Mouse (Mus musculus): Measurements from ENCODE around the gene Zcchc13. TPM values are rescaled to one million over a fixed set of nuclear protein-coding genes. Genes with fewer than 3 reads are reported as not detected.

Zcchc13 gene
- total RNA-seq (2012; rRNA removed) (not detected in 2 replicates), polyA plus RNA-seq (2012; ENCODE audit: insufficient read depth in 1 of 2, insufficient read length in 2 of 2, low read depth in 1 of 2, low replicate concordance in 2 of 2, missing spikeins in 1 of 2) (not detected)

DNA sequence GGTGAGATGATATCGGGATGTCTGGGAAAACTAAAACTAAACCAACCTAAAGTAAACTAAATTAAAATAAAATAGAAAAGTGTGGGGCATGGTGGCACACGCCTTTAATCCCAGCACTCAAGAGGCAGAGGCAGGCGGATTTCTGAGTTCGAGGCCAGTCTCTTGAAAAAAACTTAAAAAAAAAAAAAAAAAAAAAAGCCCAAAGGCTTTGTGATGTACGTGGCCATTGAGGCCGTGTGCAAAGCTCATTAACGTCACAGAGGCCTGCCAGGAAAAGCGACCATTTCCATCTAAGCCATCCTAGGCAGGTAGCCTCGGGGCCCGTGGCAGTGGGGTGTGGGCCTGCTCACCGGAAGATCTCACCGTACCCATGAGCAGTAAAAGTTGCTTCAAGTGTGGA lies at the start of gene Zcchc13:
Gene Zcchc13, plus strand, starts transcription at position 284 of the 400 bp plus-strand sequence.
- H3K4me3 ChIP-seq (ENCODE audit: control insufficient read depth in 1 of 2, insufficient read depth in 1 of 2, low read depth in 2 of 2, low read length in 2 of 2), result no peak within 1 kb of the TSS
- no peaks in the 10 kb centered on the region for H3K79me2 ChIP-seq (ENCODE audit: control insufficient read depth, insufficient read depth, low read length, poor library complexity)
- H3K27me3 ChIP-seq (ENCODE audit: control insufficient read depth in 1 of 2, insufficient read depth in 2 of 2, low read length in 2 of 2), result no peaks in the 10 kb centered on the region
- H3K4me1 ChIP-seq (ENCODE audit: control insufficient read depth in 1 of 2, insufficient read depth in 2 of 2, low read length in 2 of 2), result no peaks in the 10 kb centered on the region
- no peak for DNase-seq (ENCODE audit: low read depth, low spot score)
- no peak within 1 kb of the TSS for H3K27ac ChIP-seq (ENCODE audit: control insufficient read depth, low read depth, low read length)
- no peak within 1 kb of the TSS for H3K9ac ChIP-seq (ENCODE audit: control insufficient read depth, low read depth, low read length, poor library complexity, severe bottlenecking)
- H3K9me3 ChIP-seq (replicated peaks; ENCODE audit: insufficient read depth, low read length), result no peaks in the 10 kb centered on the region
- TF ChIP-seq ETS1 (IDR thresholded peaks at IDR 0.05; ENCODE audit: low read depth, low read length) (no peak), TCF12 (IDR thresholded peaks at IDR 0.05; ENCODE audit: low read depth, low read length) (no peak), POLR2AphosphoS2 (IDR thresholded peaks at IDR 0.05; ENCODE audit: low read length) (no peak), TAL1 (IDR thresholded peaks at IDR 0.05; ENCODE audit: low read length) (no peak), NRF1 (IDR thresholded peaks at IDR 0.05; ENCODE audit: insufficient read depth, low read depth, low read length, poor library complexity, severe bottlenecking) (no peak), POLR2AphosphoS5 (IDR thresholded peaks at IDR 0.05; ENCODE audit: borderline replicate concordance, low read depth, low read length) (no peak), MYB (IDR thresholded peaks at IDR 0.05; ENCODE audit: low read depth, low read length) (no peak), CHD1 (IDR thresholded peaks at IDR 0.05; ENCODE audit: low read depth, low read length) (no peak), SIN3A (IDR thresholded peaks at IDR 0.05; ENCODE audit: low read length) (no peak), USF2 (IDR thresholded peaks at IDR 0.05; ENCODE audit: borderline replicate concordance in 1 of 2, insufficient read depth in 1 of 2, low read depth in 1 of 2, low read length in 2 of 2) (no peak), ELF1 (IDR thresholded peaks at IDR 0.05; ENCODE audit: low read depth, low read length) (no peak), HCFC1 (IDR thresholded peaks at IDR 0.05; ENCODE audit: low read depth, low read length) (no peak), MYC (IDR thresholded peaks at IDR 0.05; ENCODE audit: low read depth, low read length) (no peak), CHD2 (IDR thresholded peaks at IDR 0.05; ENCODE audit: low read length) (no peak), EP300 (IDR thresholded peaks at IDR 0.05; ENCODE audit: low read depth in 1 of 2, low read length in 2 of 2) (no peak), E2F4 (IDR thresholded peaks at IDR 0.05; ENCODE audit: borderline replicate concordance, low read depth, low read length) (no peak), BHLHE40 (IDR thresholded peaks at IDR 0.05; ENCODE audit: borderline replicate concordance, low read depth, low read length) (no peak)
- H3K36me3 ChIP-seq (ENCODE audit: control insufficient read depth in 1 of 2, insufficient read depth in 2 of 2, low read length in 2 of 2), result no peaks in the 10 kb centered on the region

DNA sequence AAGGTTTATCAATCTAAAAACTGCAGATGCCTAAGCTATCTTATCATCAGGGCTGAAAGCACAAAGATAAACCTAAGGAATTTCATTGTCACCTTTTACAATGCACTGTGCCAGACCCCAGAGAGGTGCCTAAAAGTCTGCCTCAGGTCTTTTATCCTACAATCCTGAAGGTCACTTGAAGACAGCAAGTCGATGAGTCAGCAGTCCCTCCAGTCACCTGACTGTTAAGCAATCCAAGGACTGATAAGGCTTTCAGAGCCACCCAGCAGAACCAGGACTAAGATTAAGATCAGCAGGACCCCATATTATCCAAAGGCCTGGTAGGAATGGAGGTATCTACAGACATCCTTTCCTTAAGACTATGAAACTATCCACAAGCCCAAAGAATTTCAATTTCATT lies 46.1 kb upstream of the Zcchc13 start:
- H3K9ac ChIP-seq (ENCODE audit: control insufficient read depth, low read depth, low read length, poor library complexity, severe bottlenecking), result no peak overlapping the region
- H3K79me2 ChIP-seq (ENCODE audit: control insufficient read depth, insufficient read depth, low read length, poor library complexity), result no peaks in the 10 kb centered on the region
- TF ChIP-seq ETS1 (IDR thresholded peaks at IDR 0.05; ENCODE audit: low read depth, low read length) (0 out of 2 replicates have a peak, but pooled peaks have one; percentile 23), USF1 (IDR thresholded peaks at IDR 0.05; ENCODE audit: low read depth, low read length) (peak; percentile 52; the same call in 1 of the 2 replicates), CTCF (IDR thresholded peaks at IDR 0.05 in 2 of 3, conservative IDR thresholded peaks at IDR 0.05 in 1 of 3; ENCODE audit: control insufficient read depth in 1 of 3, insufficient read depth in 1 of 3, low read depth in 2 of 3, low read length in 3 of 3, poor library complexity in 1 of 3, severe bottlenecking in 1 of 3) (no peak), BHLHE40 (IDR thresholded peaks at IDR 0.05; ENCODE audit: borderline replicate concordance, low read depth, low read length) (peak; percentile 48; the same call in 1 of the 2 replicates), TAL1 (IDR thresholded peaks at IDR 0.05; ENCODE audit: low read length) (no peak), POLR2A (IDR thresholded peaks at IDR 0.05; ENCODE audit: control insufficient read depth in 1 of 2, insufficient read depth in 1 of 2, low read depth in 1 of 2, low read length in 2 of 2, poor library complexity in 1 of 2) (no peak), MXI1 (IDR thresholded peaks at IDR 0.05; ENCODE audit: low read depth, low read length) (no peak), CHD2 (IDR thresholded peaks at IDR 0.05; ENCODE audit: low read length) (no peak), KAT2A (conservative IDR thresholded peaks at IDR 0.05; ENCODE audit: low read depth, low read length) (no peak), RAD21 (IDR thresholded peaks at IDR 0.05; ENCODE audit: low read depth, low read length) (no peak), POLR2AphosphoS5 (IDR thresholded peaks at IDR 0.05; ENCODE audit: borderline replicate concordance, low read depth, low read length) (no peak), GATA1 (IDR thresholded peaks at IDR 0.05; ENCODE audit: low read depth, low read length) (peak; percentile 35; the same call in 1 of the 2 replicates), TCF12 (IDR thresholded peaks at IDR 0.05; ENCODE audit: low read depth, low read length) (peak; percentile 27; the same call in 1 of the 2 replicates)
- no peak overlapping the region for H3K4me3 ChIP-seq (ENCODE audit: control insufficient read depth in 1 of 2, insufficient read depth in 1 of 2, low read depth in 2 of 2, low read length in 2 of 2)
- H3K9me3 ChIP-seq (replicated peaks; ENCODE audit: insufficient read depth, low read length), result no peaks in the 10 kb centered on the region
- peaks cover 0 to 4% of the 10 kb centered on the region in 2 experiments; a peak in 1 of 4 replicates for H3K4me1 ChIP-seq (ENCODE audit: control insufficient read depth in 1 of 2, insufficient read depth in 2 of 2, low read length in 2 of 2)
- no peak overlapping the region for H3K27ac ChIP-seq (ENCODE audit: control insufficient read depth, low read depth, low read length)
- no peaks in the 10 kb centered on the region for H3K27me3 ChIP-seq (ENCODE audit: control insufficient read depth in 1 of 2, insufficient read depth in 2 of 2, low read length in 2 of 2)
- peak; percentile 10 for DNase-seq (ENCODE audit: low read depth, low spot score)
- peaks cover 1 to 11% of the 10 kb centered on the region in 2 experiments for H3K36me3 ChIP-seq (ENCODE audit: control insufficient read depth in 1 of 2, insufficient read depth in 2 of 2, low read length in 2 of 2)
